Mouse (Mus musculus): Measurements from ENCODE around the gene Cdh22. TPM values are rescaled to one million over a fixed set of nuclear protein-coding genes. Genes with fewer than 3 reads are reported as not detected.
A peak's percentile ranks its signal among the peaks of the same experiment; 100 is the strongest.

Cdh22 gene
- polyA plus RNA-seq, 1 experiment from 2014 or later: 13.5 TPM

DNA sequence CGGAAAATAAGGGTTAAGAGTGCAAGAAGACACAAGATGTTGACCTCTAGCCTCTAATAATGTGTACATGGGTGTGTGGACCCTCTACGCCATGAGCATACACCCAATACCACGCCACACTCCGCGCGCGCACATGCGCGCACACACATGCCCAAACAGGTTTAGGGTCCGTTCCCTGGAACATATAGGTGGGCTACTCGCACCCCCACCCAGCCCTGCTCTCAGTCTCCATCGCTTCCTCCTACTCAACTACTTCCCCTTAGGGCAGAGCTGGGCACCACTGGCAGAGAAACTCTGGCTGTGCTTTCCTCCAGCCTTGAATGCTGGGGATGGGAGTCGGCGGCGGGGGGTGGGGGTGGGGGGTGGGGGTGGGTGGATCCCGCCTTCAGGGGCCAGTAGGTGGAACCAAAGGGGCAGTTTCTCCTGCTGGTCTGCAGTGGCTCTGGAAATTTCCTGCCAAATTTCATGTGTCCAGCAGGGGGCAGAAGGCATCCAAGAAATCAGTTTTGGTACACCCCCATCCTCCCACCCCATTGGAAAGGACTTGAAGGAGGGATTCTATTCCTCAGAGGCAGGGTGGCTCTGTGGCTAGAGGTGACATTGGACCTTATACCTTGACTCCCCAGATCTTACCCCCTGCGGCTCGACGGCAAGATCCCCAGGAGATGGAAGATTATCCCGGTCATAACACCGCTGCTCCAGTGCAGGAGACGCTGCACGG, 164.4 kb downstream of the Cdh22 start:
- Histone ChIP-seq H3K36me3 (no peaks in the 10 kb centered on the region), H3K27ac (no peak overlapping the region), H3K4me1 (peaks cover 9% of the 10 kb centered on the region), H3K9ac (0 out of 2 replicates have a peak overlapping the region, but pooled peaks have one; percentile 35), H3K9me3 (replicated peaks) (no peaks in the 10 kb centered on the region), H3K4me3 (no peak overlapping the region; the same call in 1 of the 2 replicates), H3K27me3 (peaks cover 41% of the 10 kb centered on the region), H3K4me2 (replicated peaks) (peak overlapping the region; percentile 36)
- 23% methylated on average over 23 of the region's 23 CpGs for WGBS
- peak; percentile 33; the same call in 1 of the 2 replicates for ATAC-seq (ENCODE audit: low FRiP score)

DNA sequence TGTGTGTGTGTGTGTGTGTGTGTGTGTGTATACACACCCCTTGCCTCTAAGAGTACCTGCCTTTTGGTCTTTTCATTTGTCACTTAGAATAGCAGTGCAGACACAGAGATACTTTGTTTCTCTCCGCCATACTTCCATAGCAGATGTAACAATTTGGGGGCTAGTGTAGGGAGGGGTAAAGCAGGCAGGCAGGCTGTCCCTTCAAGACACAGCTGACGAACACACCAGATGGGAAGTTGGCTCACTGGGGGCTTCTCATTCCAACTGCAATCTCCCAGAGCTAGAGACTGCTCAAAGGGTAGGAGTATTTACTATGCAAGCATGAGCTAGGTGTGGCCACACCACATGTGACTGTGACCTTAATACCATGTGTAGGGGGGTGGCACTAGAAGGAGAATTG, 165.8 kb downstream of the Cdh22 start:
- no peak overlapping the region for H3K4me3 ChIP-seq
- H3K4me1 ChIP-seq: peaks cover 9% of the 10 kb centered on the region
- WGBS: 80% methylated on average over 2 of the region's 2 CpGs
- H3K4me2 ChIP-seq (replicated peaks): no peak overlapping the region
- peaks cover 32% of the 10 kb centered on the region for H3K27me3 ChIP-seq
- ATAC-seq (ENCODE audit: low FRiP score): no peak
- H3K9ac ChIP-seq: no peak overlapping the region
- no peaks in the 10 kb centered on the region for H3K36me3 ChIP-seq
- H3K9me3 ChIP-seq (replicated peaks): no peaks in the 10 kb centered on the region
- no peak overlapping the region for H3K27ac ChIP-seq

- Histone ChIP-seq H3K9me3 (replicated peaks) (no peaks in the 10 kb centered on the region), H3K27ac (no peak overlapping the region), H3K36me3 (no peaks in the 10 kb centered on the region), H3K9ac (no peak overlapping the region), H3K4me2 (replicated peaks) (no peak overlapping the region), H3K4me1 (no peaks in the 10 kb centered on the region), H3K27me3 (peaks cover 9% of the 10 kb centered on the region; the same call in 1 of the 2 replicates), H3K4me3 (no peak overlapping the region)
- 64% methylated on average over 7 of the region's 7 CpGs for WGBS
- no peak for ATAC-seq (ENCODE audit: low FRiP score)
Measured at GRCm38 (mm10) chr2:165064489-165064888, 170.2 kb downstream of the Cdh22 start.

DNA sequence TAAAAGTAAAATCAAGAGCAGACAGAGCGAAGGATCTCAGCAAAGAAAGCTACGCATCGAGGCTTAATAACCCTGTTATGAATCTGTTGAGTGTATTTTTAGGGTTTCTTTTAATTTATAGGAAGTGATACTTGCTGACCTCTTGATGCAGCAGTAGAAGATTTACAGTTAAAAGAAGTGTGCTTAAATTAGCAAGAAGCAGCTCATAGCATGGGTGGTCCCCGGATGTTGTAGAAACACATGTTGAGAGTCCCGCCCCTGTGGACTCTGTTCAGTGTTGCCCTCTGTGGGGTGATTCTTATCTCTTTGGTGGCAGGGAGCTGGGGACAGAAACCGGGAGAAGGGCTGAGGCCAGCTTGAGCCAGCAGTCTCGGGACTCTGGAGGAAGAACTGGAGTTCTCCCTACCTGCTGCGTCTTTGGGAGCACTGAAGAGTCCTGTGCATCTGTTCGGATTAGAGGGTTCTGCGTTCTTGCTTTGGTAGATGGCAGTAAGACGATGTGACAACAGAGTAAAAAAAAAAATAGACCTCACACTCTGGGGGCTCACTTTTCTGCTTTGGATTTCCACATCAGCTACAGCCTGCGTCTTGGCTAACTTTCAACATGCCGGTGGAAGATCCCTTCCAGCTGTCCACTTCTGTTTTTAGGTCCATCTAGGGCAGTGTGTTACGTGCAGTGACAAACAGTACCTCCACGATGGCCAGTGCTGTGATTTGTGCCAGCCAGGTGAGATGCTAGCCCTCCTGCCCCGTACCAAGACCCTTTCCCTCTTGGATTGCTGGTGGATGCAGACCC, 172.8 kb downstream of the Cdh22 start:
- Histone ChIP-seq H3K9ac (no peak overlapping the region), H3K4me2 (replicated peaks) (no peak overlapping the region), H3K36me3 (no peaks in the 10 kb centered on the region), H3K9me3 (replicated peaks) (no peaks in the 10 kb centered on the region), H3K4me1 (peaks cover 5% of the 10 kb centered on the region), H3K27me3 (peaks cover 9% of the 10 kb centered on the region; the same call in 1 of the 2 replicates), H3K4me3 (no peak overlapping the region), H3K27ac (no peak overlapping the region)
- WGBS: 89% methylated on average over 16 of the region's 16 CpGs
- no peak for ATAC-seq (ENCODE audit: low FRiP score)

Other genes starting within 250 kb of the Cdh22 start
- gene Ncoa5, start 200.0 kb downstream of the Cdh22 start, polyA plus RNA-seq (2016; fragmentation: Nextera tagmentation; extraction: Ambion mirVana): 126 and 129 TPM in 2 replicates
- gene Cd40, start 179.2 kb downstream of the Cdh22 start, polyA plus RNA-seq (2016; fragmentation: Nextera tagmentation; extraction: Ambion mirVana): 5.4 and 6.8 TPM in 2 replicates
- gene 1700025C18Rik, start 144.1 kb downstream of the Cdh22 start, polyA plus RNA-seq (2016; fragmentation: Nextera tagmentation; extraction: Ambion mirVana): not detected in 2 replicates
- 57.1 and 57.9 TPM in 2 replicates for gene Slc35c2, start 53.0 kb upstream of the Cdh22 start, polyA plus RNA-seq (2016; fragmentation: Nextera tagmentation; extraction: Ambion mirVana)
- gene Elmo2, start 91.6 kb upstream of the Cdh22 start, polyA plus RNA-seq (2016; fragmentation: Nextera tagmentation; extraction: Ambion mirVana): 88.8 TPM in 2 replicates
- gene Zfp663, start 133.9 kb upstream of the Cdh22 start, polyA plus RNA-seq (2016; fragmentation: Nextera tagmentation; extraction: Ambion mirVana): 5.5 and 6.6 TPM in 2 replicates
- 20.0 and 21.1 TPM in 2 replicates for gene Zfp334, start 153.4 kb upstream of the Cdh22 start, polyA plus RNA-seq (2016; fragmentation: Nextera tagmentation; extraction: Ambion mirVana)
- gene Ocstamp, start 165.6 kb upstream of the Cdh22 start, polyA plus RNA-seq (2016; fragmentation: Nextera tagmentation; extraction: Ambion mirVana): 0.05 TPM in 1 of 2 replicates, not detected in the other
- 0.55 and 1.2 TPM in 2 replicates for gene Slc13a3, start 238.4 kb upstream of the Cdh22 start, polyA plus RNA-seq (2016; fragmentation: Nextera tagmentation; extraction: Ambion mirVana)

Data from hindbrain, embryonic 12.5 days (tissue).